Mouse (Mus musculus): ENCODE data around the gene Papola. TPM values are rescaled to one million over a fixed set of nuclear protein-coding genes. Genes with fewer than 3 reads are reported as not detected.
A peak's percentile ranks its signal among the peaks of the same experiment; 100 is the strongest.

Papola gene
- polyA plus RNA-seq, 1 experiment = 57.7 TPM

DNA sequence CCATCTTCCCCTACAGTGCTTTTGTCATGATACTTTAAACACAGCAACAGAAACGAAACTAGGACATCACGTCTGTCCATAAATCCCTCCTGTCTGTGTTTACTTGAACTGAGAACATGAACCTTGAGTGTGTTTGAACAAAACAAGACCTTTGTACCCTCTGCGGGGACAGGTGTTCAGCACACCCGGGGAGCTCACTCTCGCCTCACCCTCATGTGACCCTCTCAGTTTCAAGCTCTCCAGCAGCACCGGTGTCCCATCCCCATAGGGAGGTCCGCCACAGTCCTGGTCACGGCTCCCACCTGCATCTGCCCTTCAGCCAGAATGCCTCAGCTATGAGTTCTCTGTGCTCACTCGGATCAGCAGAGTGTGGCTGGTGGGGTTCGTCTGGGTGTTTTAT lies 30.7 kb upstream of the Papola start:
- WGBS = 40% methylated on average over 10 of the region's 10 CpGs
- H3K4me3 ChIP-seq (ENCODE audit: insufficient read depth, low read depth, low read length) = no peak overlapping the region
- TF ChIP-seq CTCF (conservative IDR thresholded peaks at IDR 0.05; ENCODE audit: insufficient read depth, insufficient read length, low read depth, low read length) (no peak), POLR2A (IDR thresholded peaks at IDR 0.05; ENCODE audit: low read depth, low read length) (no peak)
- peak overlapping the region; percentile 84 for H3K27ac ChIP-seq (ENCODE audit: insufficient read depth, low read depth, low read length)
- no peaks in the 10 kb centered on the region for H3K36me3 ChIP-seq (ENCODE audit: control insufficient read depth, insufficient read depth, low read length)
- H3K4me1 ChIP-seq (ENCODE audit: control insufficient read depth, insufficient read depth, low read length) = peaks cover 7% of the 10 kb centered on the region; the same call in 1 of the 2 replicates
- DNase-seq = peak; percentile 91
- no peaks in the 10 kb centered on the region for H3K27me3 ChIP-seq (replicated peaks; ENCODE audit: control insufficient read depth, insufficient read depth, low read length)

GRCm38 (mm10) chr12:105757816-105758497 lies 26.5 kb upstream of the Papola start:
- DNase-seq = peak; percentile 93
- Histone ChIP-seq H3K4me1 (ENCODE audit: control insufficient read depth, insufficient read depth, low read length) (peaks cover 12% of the 10 kb centered on the region; the same call in 1 of the 2 replicates), H3K4me3 (ENCODE audit: insufficient read depth, low read depth, low read length) (no peak overlapping the region), H3K27me3 (replicated peaks; ENCODE audit: control insufficient read depth, insufficient read depth, low read length) (no peaks in the 10 kb centered on the region), H3K27ac (ENCODE audit: insufficient read depth, low read depth, low read length) (peak overlapping the region; percentile 76), H3K36me3 (ENCODE audit: control insufficient read depth, insufficient read depth, low read length) (no peaks in the 10 kb centered on the region)
- WGBS = 41% methylated on average over 15 of the region's 15 CpGs
- TF ChIP-seq CTCF (conservative IDR thresholded peaks at IDR 0.05; ENCODE audit: insufficient read depth, insufficient read length, low read depth, low read length) = no peak
- TF ChIP-seq POLR2A (IDR thresholded peaks at IDR 0.05; ENCODE audit: low read depth, low read length) = no peak

DNA sequence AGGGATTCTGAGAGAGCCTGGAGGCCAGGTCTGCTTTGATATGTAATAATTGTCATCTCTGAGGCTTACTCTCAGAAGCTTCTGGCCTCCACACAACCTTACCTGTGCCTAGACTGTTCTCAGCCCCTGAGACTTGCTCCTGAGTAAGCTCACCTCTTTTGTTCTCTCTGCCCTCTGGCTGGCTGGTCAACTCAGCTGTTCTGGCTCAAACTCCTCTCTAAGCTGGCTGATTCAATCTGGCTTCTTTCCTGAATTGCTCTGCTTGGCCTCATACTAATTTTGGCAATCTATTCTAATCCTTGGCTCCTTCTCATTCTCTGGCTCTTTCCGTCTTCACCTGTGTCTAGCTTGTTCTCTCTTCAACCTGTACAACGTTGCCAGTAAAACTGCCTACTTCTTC lies 25.6 kb upstream of the Papola start:
- TF ChIP-seq CTCF (conservative IDR thresholded peaks at IDR 0.05; ENCODE audit: insufficient read depth, insufficient read length, low read depth, low read length) (no peak), POLR2A (IDR thresholded peaks at IDR 0.05; ENCODE audit: low read depth, low read length) (no peak)
- WGBS = 49% methylated on average over 2 of the region's 2 CpGs
- H3K4me3 ChIP-seq (ENCODE audit: insufficient read depth, low read depth, low read length) = no peak overlapping the region
- H3K27ac ChIP-seq (ENCODE audit: insufficient read depth, low read depth, low read length) = peak overlapping the region; percentile 76
- peak; percentile 86 for DNase-seq
- H3K4me1 ChIP-seq (ENCODE audit: control insufficient read depth, insufficient read depth, low read length) = peaks cover 8% of the 10 kb centered on the region; the same call in 1 of the 2 replicates
- no peaks in the 10 kb centered on the region for H3K36me3 ChIP-seq (ENCODE audit: control insufficient read depth, insufficient read depth, low read length)
- H3K27me3 ChIP-seq (replicated peaks; ENCODE audit: control insufficient read depth, insufficient read depth, low read length) = no peaks in the 10 kb centered on the region

GRCm38 (mm10) chr12:105759849-105760478 lies 24.5 kb upstream of the Papola start:
- Histone ChIP-seq H3K36me3 (ENCODE audit: control insufficient read depth, insufficient read depth, low read length) (no peaks in the 10 kb centered on the region), H3K27me3 (replicated peaks; ENCODE audit: control insufficient read depth, insufficient read depth, low read length) (no peaks in the 10 kb centered on the region), H3K27ac (ENCODE audit: insufficient read depth, low read depth, low read length) (no peak overlapping the region), H3K4me3 (ENCODE audit: insufficient read depth, low read depth, low read length) (no peak overlapping the region), H3K4me1 (ENCODE audit: control insufficient read depth, insufficient read depth, low read length) (peaks cover 6% of the 10 kb centered on the region; the same call in 1 of the 2 replicates)
- no peak for TF ChIP-seq POLR2A (IDR thresholded peaks at IDR 0.05; ENCODE audit: low read depth, low read length)
- TF ChIP-seq CTCF (conservative IDR thresholded peaks at IDR 0.05; ENCODE audit: insufficient read depth, insufficient read length, low read depth, low read length) = no peak
- 36% methylated on average over 10 of the region's 10 CpGs for WGBS
- no peak for DNase-seq

- peaks cover 6% of the 10 kb centered on the region; the same call in 1 of the 2 replicates for H3K4me1 ChIP-seq (ENCODE audit: control insufficient read depth, insufficient read depth, low read length)
- H3K27ac ChIP-seq (ENCODE audit: insufficient read depth, low read depth, low read length) = no peak overlapping the region
- no peak overlapping the region for H3K4me3 ChIP-seq (ENCODE audit: insufficient read depth, low read depth, low read length)
- no peaks in the 10 kb centered on the region for H3K36me3 ChIP-seq (ENCODE audit: control insufficient read depth, insufficient read depth, low read length)
- H3K27me3 ChIP-seq (replicated peaks; ENCODE audit: control insufficient read depth, insufficient read depth, low read length) = no peaks in the 10 kb centered on the region
- TF ChIP-seq POLR2A (IDR thresholded peaks at IDR 0.05; ENCODE audit: low read depth, low read length) = no peak
- WGBS = 49% methylated on average over 11 of the region's 11 CpGs
- peak; percentile 61 for DNase-seq
Observed at GRCm38 (mm10) chr12:105761171-105761570, 23.3 kb upstream of the Papola start.

- DNase-seq = peak; percentile 24
- H3K36me3 ChIP-seq (ENCODE audit: control insufficient read depth, insufficient read depth, low read length) = no peaks in the 10 kb centered on the region
- no peak for TF ChIP-seq POLR2A (IDR thresholded peaks at IDR 0.05; ENCODE audit: low read depth, low read length)
- TF ChIP-seq CTCF (conservative IDR thresholded peaks at IDR 0.05; ENCODE audit: insufficient read depth, insufficient read length, low read depth, low read length) = no peak
- H3K4me3 ChIP-seq (ENCODE audit: insufficient read depth, low read depth, low read length) = no peak overlapping the region
- 34% methylated on average over 3 of the region's 3 CpGs for WGBS
- no peaks in the 10 kb centered on the region for H3K27me3 ChIP-seq (replicated peaks; ENCODE audit: control insufficient read depth, insufficient read depth, low read length)
- peaks cover 6% of the 10 kb centered on the region; the same call in 1 of the 2 replicates for H3K4me1 ChIP-seq (ENCODE audit: control insufficient read depth, insufficient read depth, low read length)
- no peak overlapping the region for H3K27ac ChIP-seq (ENCODE audit: insufficient read depth, low read depth, low read length)
Observed at GRCm38 (mm10) chr12:105761629-105762028, 22.9 kb upstream of the Papola start.

DNA sequence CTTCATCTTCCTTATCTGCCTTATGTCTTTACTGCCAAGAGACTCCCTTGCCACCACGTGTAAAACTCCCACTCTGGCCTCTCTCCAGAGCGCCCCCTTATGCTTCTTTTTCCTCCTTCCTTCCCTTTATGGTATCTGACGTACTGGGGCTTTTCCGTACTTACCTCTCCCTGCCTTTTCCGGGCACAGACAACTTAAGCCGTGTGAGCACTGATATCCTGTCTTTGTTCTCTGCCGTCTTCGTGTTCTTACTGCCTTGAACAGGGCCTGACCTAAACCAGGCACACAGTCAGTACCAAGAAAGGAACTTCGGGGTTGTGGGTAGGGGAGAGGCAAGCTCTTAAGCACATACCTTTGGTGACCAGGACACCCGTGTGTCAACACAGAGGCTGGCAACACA lies 14.8 kb upstream of the Papola start:
- TF ChIP-seq CTCF (conservative IDR thresholded peaks at IDR 0.05; ENCODE audit: insufficient read depth, insufficient read length, low read depth, low read length) = no peak
- no peak for TF ChIP-seq POLR2A (IDR thresholded peaks at IDR 0.05; ENCODE audit: low read depth, low read length)
- WGBS = 69% methylated on average over 10 of the region's 10 CpGs
- no peaks in the 10 kb centered on the region for H3K36me3 ChIP-seq (ENCODE audit: control insufficient read depth, insufficient read depth, low read length)
- no peaks in the 10 kb centered on the region for H3K27me3 ChIP-seq (replicated peaks; ENCODE audit: control insufficient read depth, insufficient read depth, low read length)
- H3K4me3 ChIP-seq (ENCODE audit: insufficient read depth, low read depth, low read length) = no peak overlapping the region
- H3K27ac ChIP-seq (ENCODE audit: insufficient read depth, low read depth, low read length) = no peak overlapping the region
- no peaks in the 10 kb centered on the region for H3K4me1 ChIP-seq (ENCODE audit: control insufficient read depth, insufficient read depth, low read length)
- no peak for DNase-seq
